Mouse (Mus musculus) C2C12 (cell line): ENCODE results near the gene Stat3. TPM values are rescaled to one million over a fixed set of nuclear protein-coding genes. Genes with fewer than 3 reads are reported as not detected.

Experiments used
- H3K27me3 ChIP-seq: one replicate; pipeline ENCODE4 v1.6.1; 2011; ENCODE audit not compliant: control insufficient read depth, insufficient read depth, insufficient read length
- H3K36me3 ChIP-seq: one replicate; pipeline ENCODE4 v1.6.1; 2011; ENCODE audit not compliant: control insufficient read depth, insufficient read depth
- H3K4me3 ChIP-seq: one replicate; pipeline ENCODE4 v1.5.1; 2011; ENCODE audit warnings: mild to moderate bottlenecking, control low read depth; ENCODE audit not compliant: poor library complexity, insufficient read depth, severe bottlenecking
- H3K79me2 ChIP-seq: one replicate; pipeline ENCODE4 v1.6.1; 2011; ENCODE audit not compliant: control insufficient read depth, insufficient read depth
- H3K79me3 ChIP-seq: one replicate; pipeline ENCODE4 v1.6.1; 2011; ENCODE audit warnings: low read depth, control low read depth
- H3ac ChIP-seq: one replicate; pipeline ENCODE3; 2011; ENCODE audit warnings: low read depth; ENCODE audit not compliant: control insufficient read depth, insufficient read length
- CEBPB ChIP-seq: IDR thresholded peaks from one replicate; pipeline ENCODE4 v1.6.1; 2011; ENCODE audit warnings: low read depth, mild to moderate bottlenecking, control low read depth, moderate library complexity
- CTCF ChIP-seq: IDR thresholded peaks from one replicate; pipeline ENCODE4 v1.5.1; 2011; ENCODE audit not compliant: control insufficient read depth, insufficient read depth, insufficient read length
- FOSL1 ChIP-seq: IDR thresholded peaks from one replicate; pipeline ENCODE4 v1.8.0; 2011; ENCODE audit warnings: mild to moderate bottlenecking, low read length; ENCODE audit not compliant: poor library complexity, insufficient read depth, severe bottlenecking
- MAX ChIP-seq: IDR thresholded peaks from one replicate; pipeline ENCODE4 v1.6.1; 2011; ENCODE audit warnings: mild to moderate bottlenecking, control low read depth
- MYOD1 ChIP-seq: IDR thresholded peaks from one replicate; pipeline ENCODE4 v1.6.1; 2011; ENCODE audit warnings: low read depth; ENCODE audit not compliant: control insufficient read depth, insufficient read length
- MYOG ChIP-seq: IDR thresholded peaks from one replicate; pipeline ENCODE4 v1.6.1; 2011; ENCODE audit not compliant: control insufficient read depth, insufficient read length; ENCODE audit errors: extremely low read depth
- USF1 ChIP-seq: IDR thresholded peaks from one replicate; pipeline ENCODE4 v1.6.1; 2011; ENCODE audit warnings: low read depth, mild to moderate bottlenecking, control low read depth, moderate library complexity
- polyA plus RNA-seq: library from polyadenylated mRNA; unstranded; fragments of >200 nt; fragmentation: generic; extraction: Trizol; gene quantifications from one replicate; pipeline ENCODE4 v1.2.1, GENCODE M21; 2012; ENCODE audit warnings: missing spikeins

Gene Stat3
- polyA plus RNA-seq, 1 experiment, result 36.1 TPM

- Histone ChIP-seq H3ac (no peak overlapping the region), H3K27me3 (peaks cover 5% of the 10 kb centered on the region), H3K79me3 (no peaks in the 10 kb centered on the region), H3K79me2 (no peaks in the 10 kb centered on the region), H3K4me3 (no peak overlapping the region), H3K36me3 (no peaks in the 10 kb centered on the region)
- TF ChIP-seq MYOD1 (no peak), MYOG (no peak), FOSL1 (no peak), CEBPB (no peak), CTCF (no peak), MAX (no peak), USF1 (no peak)
Measured at GRCm38 (mm10) chr11:100840866-100841265, 98.5 kb downstream of the Stat3 start.

DNA sequence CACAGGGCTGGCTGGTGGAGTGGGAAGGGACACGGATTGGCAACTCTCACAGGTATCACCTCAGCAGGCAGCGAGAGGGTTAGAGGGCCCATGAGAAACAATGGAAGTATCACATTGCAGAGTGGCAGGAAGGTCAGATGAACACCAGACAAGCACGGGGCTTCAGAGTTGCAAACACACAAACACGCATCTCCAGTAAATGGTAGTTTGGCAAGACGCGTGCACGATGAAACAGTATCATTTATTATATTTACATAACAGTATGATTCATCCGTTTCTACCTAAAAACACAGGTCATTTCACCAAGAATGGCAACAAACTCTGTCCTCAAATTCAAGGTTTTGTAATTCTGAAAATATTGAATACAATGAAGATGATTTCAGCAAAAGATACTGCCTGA is 99.8 kb downstream of the Stat3 start:
- no peaks in the 10 kb centered on the region for H3K27me3 ChIP-seq
- no peaks in the 10 kb centered on the region for H3K79me3 ChIP-seq
- no peak overlapping the region for H3ac ChIP-seq
- no peaks in the 10 kb centered on the region for H3K79me2 ChIP-seq
- no peaks in the 10 kb centered on the region for H3K36me3 ChIP-seq
- H3K4me3 ChIP-seq, result no peak overlapping the region
- TF ChIP-seq CEBPB, result no peak
- no peak for TF ChIP-seq FOSL1
- no peak for TF ChIP-seq USF1
- TF ChIP-seq MYOG, result no peak
- no peak for TF ChIP-seq CTCF
- TF ChIP-seq MYOD1, result no peak
- no peak for TF ChIP-seq MAX

DNA sequence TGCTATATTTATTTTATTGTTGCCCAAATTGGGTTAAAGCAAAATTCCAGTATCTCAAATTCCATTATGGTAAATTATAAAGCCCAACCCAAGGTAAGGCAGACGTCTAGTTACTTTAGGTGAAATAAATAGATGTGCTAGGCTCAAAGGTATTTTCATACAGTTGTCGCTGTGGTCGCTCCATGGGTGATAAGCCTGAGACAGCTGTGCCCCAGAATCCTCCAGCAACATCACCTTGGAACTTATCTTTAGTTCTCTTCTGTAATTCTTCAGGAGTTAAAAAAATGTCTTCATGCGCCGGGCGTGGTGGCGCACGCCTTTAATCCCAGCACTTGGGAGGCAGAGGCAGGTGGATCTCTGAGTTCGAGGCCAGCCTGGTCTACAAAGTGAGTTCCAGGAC is 100.4 kb downstream of the Stat3 start:
- H3ac ChIP-seq, result no peak overlapping the region
- TF ChIP-seq MYOG (no peak), USF1 (no peak), CEBPB (no peak), CTCF (no peak), FOSL1 (no peak)
- H3K79me3 ChIP-seq, result no peaks in the 10 kb centered on the region
- no peak overlapping the region for H3K4me3 ChIP-seq
- H3K79me2 ChIP-seq, result no peaks in the 10 kb centered on the region
- H3K36me3 ChIP-seq, result no peaks in the 10 kb centered on the region
- no peaks in the 10 kb centered on the region for H3K27me3 ChIP-seq

- Histone ChIP-seq H3K27me3 (peaks cover 5% of the 10 kb centered on the region), H3K36me3 (no peaks in the 10 kb centered on the region), H3K79me3 (no peaks in the 10 kb centered on the region), H3K4me3 (no peak overlapping the region), H3K79me2 (no peaks in the 10 kb centered on the region), H3ac (no peak overlapping the region)
- TF ChIP-seq CTCF, result no peak
- TF ChIP-seq FOSL1, result no peak
- no peak for TF ChIP-seq MYOG
- TF ChIP-seq MYOD1, result no peak
- TF ChIP-seq USF1, result no peak
- TF ChIP-seq MAX, result no peak
- no peak for TF ChIP-seq CEBPB
Measured at GRCm38 (mm10) chr11:100836923-100837702, 102.2 kb downstream of the Stat3 start.

Other genes starting within 250 kb of the Stat3 start
- not detected for gene Zfp385c, start 247.1 kb downstream of the Stat3 start, polyA plus RNA-seq
- 0.64 TPM for gene Dhx58, start 235.3 kb downstream of the Stat3 start, polyA plus RNA-seq
- gene Kat2a, start 227.1 kb downstream of the Stat3 start, polyA plus RNA-seq, result 50.3 TPM
- gene Hspb9, start 225.7 kb downstream of the Stat3 start, polyA plus RNA-seq, result 0.68 TPM
- 136 TPM for gene Rab5c, start 201.3 kb downstream of the Stat3 start, polyA plus RNA-seq
- not detected for gene Kcnh4, start 179.6 kb downstream of the Stat3 start, polyA plus RNA-seq
- gene Hcrt, start 176.6 kb downstream of the Stat3 start, polyA plus RNA-seq, result not detected
- 5.5 TPM for gene Ghdc, start 168.6 kb downstream of the Stat3 start, polyA plus RNA-seq
- 2.4 TPM for gene Stat5b, start 88.8 kb downstream of the Stat3 start, polyA plus RNA-seq
- gene Stat5a, start 80.2 kb downstream of the Stat3 start, polyA plus RNA-seq, result 13.3 TPM
- gene Cavin1, start 31.3 kb upstream of the Stat3 start, polyA plus RNA-seq, result 418 TPM
- 22.8 TPM for gene Atp6v0a1, start 69.9 kb upstream of the Stat3 start, polyA plus RNA-seq
- 7.3 TPM for gene Naglu, start 130.5 kb upstream of the Stat3 start, polyA plus RNA-seq
- gene Hsd17b1, start 138.9 kb upstream of the Stat3 start, polyA plus RNA-seq, result not detected
- 31.0 TPM for gene Coasy, start 143.0 kb upstream of the Stat3 start, polyA plus RNA-seq
- 39.7 TPM for gene Mlx, start 147.7 kb upstream of the Stat3 start, polyA plus RNA-seq
- 24.0 TPM for gene Psmc3ip, start 155.9 kb upstream of the Stat3 start, polyA plus RNA-seq
- 25.7 TPM for gene Retreg3, start 180.4 kb upstream of the Stat3 start, polyA plus RNA-seq
- 115 TPM for gene Tubg1, start 180.4 kb upstream of the Stat3 start, polyA plus RNA-seq
- 0.13 TPM for gene Tubg2, start 216.4 kb upstream of the Stat3 start, polyA plus RNA-seq
- gene Cntnap1, start 231.0 kb upstream of the Stat3 start, polyA plus RNA-seq, result 0.28 TPM
- 18.3 TPM for gene Plekhh3, start 231.8 kb upstream of the Stat3 start, polyA plus RNA-seq
- gene Ccr10, start 235.9 kb upstream of the Stat3 start, polyA plus RNA-seq, result 0.18 TPM